Mouse (Mus musculus): ENCODE data around the gene Ltbp1.

The Ltbp1 gene

GRCm38 (mm10) chr17:75307070-75308011 is 302.0 kb downstream of the Ltbp1 start:
- DNase-seq = no peak

- DNase-seq = no peak
Observed at GRCm38 (mm10) chr17:75317106-75317505, 311.7 kb downstream of the Ltbp1 start.

GRCm38 (mm10) chr17:75323229-75323628 is 317.9 kb downstream of the Ltbp1 start:
- no peak for DNase-seq

- DNase-seq = no peak
Observed at GRCm38 (mm10) chr17:75323766-75324165, 318.4 kb downstream of the Ltbp1 start.

GRCm38 (mm10) chr17:75328102-75328639 is 322.8 kb downstream of the Ltbp1 start:
- no peak for DNase-seq

GRCm38 (mm10) chr17:75330366-75330765 is 325.0 kb downstream of the Ltbp1 start:
- no peak for DNase-seq

GRCm38 (mm10) chr17:75331421-75331951 is 326.1 kb downstream of the Ltbp1 start:
- DNase-seq = no peak

GRCm38 (mm10) chr17:75332289-75332688 is 326.9 kb downstream of the Ltbp1 start:
- no peak for DNase-seq

- no peak for DNase-seq
Observed at GRCm38 (mm10) chr17:75333011-75333410, 327.6 kb downstream of the Ltbp1 start.

GRCm38 (mm10) chr17:75333759-75334158 is 328.4 kb downstream of the Ltbp1 start:
- no peak for DNase-seq

GRCm38 (mm10) chr17:75335649-75336048 is 330.3 kb downstream of the Ltbp1 start:
- no peak for DNase-seq

- DNase-seq = no peak
Observed at GRCm38 (mm10) chr17:75341227-75341626, 335.9 kb downstream of the Ltbp1 start.

- no peak for DNase-seq
Observed at GRCm38 (mm10) chr17:75345116-75345515, 339.7 kb downstream of the Ltbp1 start.

GRCm38 (mm10) chr17:75347414-75347813 is 342.0 kb downstream of the Ltbp1 start:
- no peak for DNase-seq

- DNase-seq = no peak
Observed at GRCm38 (mm10) chr17:75349109-75349508, 343.7 kb downstream of the Ltbp1 start.

GRCm38 (mm10) chr17:75349602-75350001 is 344.2 kb downstream of the Ltbp1 start:
- DNase-seq = no peak

- no peak for DNase-seq
Observed at GRCm38 (mm10) chr17:75353323-75353722, 348.0 kb downstream of the Ltbp1 start.

- DNase-seq = no peak
Observed at GRCm38 (mm10) chr17:75355431-75355830, 350.1 kb downstream of the Ltbp1 start.

- DNase-seq = no peak
Observed at GRCm38 (mm10) chr17:75360111-75360510, 354.7 kb downstream of the Ltbp1 start.

GRCm38 (mm10) chr17:75366332-75366731 is 361.0 kb downstream of the Ltbp1 start:
- no peak for DNase-seq

- no peak for DNase-seq
Observed at GRCm38 (mm10) chr17:75367486-75368155, 362.3 kb downstream of the Ltbp1 start.

- DNase-seq = no peak
Observed at GRCm38 (mm10) chr17:75368580-75368979, 363.2 kb downstream of the Ltbp1 start.

GRCm38 (mm10) chr17:75369351-75369750 is 364.0 kb downstream of the Ltbp1 start:
- peak; percentile 10 to 32 for DNase-seq
